Mouse (Mus musculus): ENCODE measurements around the gene Phka2. TPM values are rescaled to one million over a fixed set of nuclear protein-coding genes. Genes with fewer than 3 reads are reported as not detected.

The Phka2 gene
- polyA plus RNA-seq (2012): 0.41 and 0.62 TPM in 2 replicates

GRCm38 (mm10) chrX:160502048-160503041, at the start of gene Phka2:
TSS of gene Phka2 (plus strand) at chrX:160502166.
- H3K27me3 ChIP-seq (ENCODE audit: control insufficient read depth): no peaks in the 10 kb centered on the region; the same call in 1 of the 2 replicates
- peaks cover 4% of the 10 kb centered on the region for H3K9me3 ChIP-seq (ENCODE audit: control insufficient read depth, low read length)
- TF ChIP-seq TAL1 (IDR thresholded peaks at IDR 0.05; ENCODE audit: low read length): no peak
- TF ChIP-seq GATA1 (IDR thresholded peaks at IDR 0.05; ENCODE audit: low read length): no peak
- H3K4me1 ChIP-seq (ENCODE audit: control insufficient read depth): peaks cover 13% of the 10 kb centered on the region
- peaks cover 3% of the 10 kb centered on the region for H3K36me3 ChIP-seq (ENCODE audit: control insufficient read depth)
- peak within 1 kb of the TSS; percentile 88 for H3K4me3 ChIP-seq (replicated peaks)

- Histone ChIP-seq H3K27me3 (ENCODE audit: control insufficient read depth) (no peaks in the 10 kb centered on the region), H3K4me3 (replicated peaks) (no peak overlapping the region), H3K9me3 (ENCODE audit: control insufficient read depth, low read length) (no peaks in the 10 kb centered on the region), H3K4me1 (ENCODE audit: control insufficient read depth) (no peaks in the 10 kb centered on the region), H3K36me3 (ENCODE audit: control insufficient read depth) (no peaks in the 10 kb centered on the region)
- TF ChIP-seq TAL1 (IDR thresholded peaks at IDR 0.05; ENCODE audit: low read length): no peak
- no peak for TF ChIP-seq GATA1 (IDR thresholded peaks at IDR 0.05; ENCODE audit: low read length)
Measured at GRCm38 (mm10) chrX:160455686-160456085, 46.3 kb upstream of the Phka2 start.

- Histone ChIP-seq H3K27me3 (ENCODE audit: control insufficient read depth) (no peaks in the 10 kb centered on the region), H3K4me1 (ENCODE audit: control insufficient read depth) (no peaks in the 10 kb centered on the region), H3K9me3 (ENCODE audit: control insufficient read depth, low read length) (no peaks in the 10 kb centered on the region), H3K36me3 (ENCODE audit: control insufficient read depth) (no peaks in the 10 kb centered on the region), H3K4me3 (replicated peaks) (no peak overlapping the region)
- no peak for TF ChIP-seq TAL1 (IDR thresholded peaks at IDR 0.05; ENCODE audit: low read length)
- no peak for TF ChIP-seq GATA1 (IDR thresholded peaks at IDR 0.05; ENCODE audit: low read length)
Measured at GRCm38 (mm10) chrX:160471257-160471786, 30.6 kb upstream of the Phka2 start.

GRCm38 (mm10) chrX:160489784-160490183, 12.2 kb upstream of the Phka2 start:
- Histone ChIP-seq H3K9me3 (ENCODE audit: control insufficient read depth, low read length) (no peaks in the 10 kb centered on the region), H3K4me1 (ENCODE audit: control insufficient read depth) (no peaks in the 10 kb centered on the region)

GRCm38 (mm10) chrX:160494333-160494732, 7.6 kb upstream of the Phka2 start:
- no peak for TF ChIP-seq TAL1 (IDR thresholded peaks at IDR 0.05; ENCODE audit: low read length)
- TF ChIP-seq GATA1 (IDR thresholded peaks at IDR 0.05; ENCODE audit: low read length): no peak
- peaks cover 7% of the 10 kb centered on the region for H3K4me1 ChIP-seq (ENCODE audit: control insufficient read depth)
- no peaks in the 10 kb centered on the region for H3K36me3 ChIP-seq (ENCODE audit: control insufficient read depth)
- no peak overlapping the region for H3K4me3 ChIP-seq (replicated peaks)
- H3K27me3 ChIP-seq (ENCODE audit: control insufficient read depth): no peaks in the 10 kb centered on the region
- no peaks in the 10 kb centered on the region for H3K9me3 ChIP-seq (ENCODE audit: control insufficient read depth, low read length)

More at GRCm38 (mm10) chrX:160489784-160490183, 12.2 kb upstream of the Phka2 start:
- no peaks in the 10 kb centered on the region for H3K27me3 ChIP-seq (ENCODE audit: control insufficient read depth)
- H3K36me3 ChIP-seq (ENCODE audit: control insufficient read depth): no peaks in the 10 kb centered on the region
- no peak for TF ChIP-seq GATA1 (IDR thresholded peaks at IDR 0.05; ENCODE audit: low read length)
- no peak for TF ChIP-seq TAL1 (IDR thresholded peaks at IDR 0.05; ENCODE audit: low read length)
- H3K4me3 ChIP-seq (replicated peaks): no peak overlapping the region

GRCm38 (mm10) chrX:160494921-160495320, 7.0 kb upstream of the Phka2 start:
- H3K27me3 ChIP-seq (ENCODE audit: control insufficient read depth): no peaks in the 10 kb centered on the region
- TF ChIP-seq GATA1 (IDR thresholded peaks at IDR 0.05; ENCODE audit: low read length): no peak
- TF ChIP-seq TAL1 (IDR thresholded peaks at IDR 0.05; ENCODE audit: low read length): no peak
- H3K9me3 ChIP-seq (ENCODE audit: control insufficient read depth, low read length): no peaks in the 10 kb centered on the region
- H3K36me3 ChIP-seq (ENCODE audit: control insufficient read depth): no peaks in the 10 kb centered on the region
- no peak overlapping the region for H3K4me3 ChIP-seq (replicated peaks)
- H3K4me1 ChIP-seq (ENCODE audit: control insufficient read depth): peaks cover 7% of the 10 kb centered on the region

- TF ChIP-seq GATA1 (IDR thresholded peaks at IDR 0.05; ENCODE audit: low read length) (no peak), TAL1 (IDR thresholded peaks at IDR 0.05; ENCODE audit: low read length) (no peak)
- no peak overlapping the region for H3K4me3 ChIP-seq (replicated peaks)
Measured at GRCm38 (mm10) chrX:160496473-160496872, 5.5 kb upstream of the Phka2 start.

GRCm38 (mm10) chrX:160501095-160501494, 871 bp upstream of the Phka2 start:
- H3K36me3 ChIP-seq (ENCODE audit: control insufficient read depth): no peaks in the 10 kb centered on the region
- TF ChIP-seq GATA1 (IDR thresholded peaks at IDR 0.05; ENCODE audit: low read length) (no peak), TAL1 (IDR thresholded peaks at IDR 0.05; ENCODE audit: low read length) (no peak)
- H3K27me3 ChIP-seq (ENCODE audit: control insufficient read depth): no peaks in the 10 kb centered on the region; the same call in 1 of the 2 replicates
- H3K4me1 ChIP-seq (ENCODE audit: control insufficient read depth): peaks cover 20% of the 10 kb centered on the region
- H3K4me3 ChIP-seq (replicated peaks): no peak overlapping the region
- peaks cover 4% of the 10 kb centered on the region for H3K9me3 ChIP-seq (ENCODE audit: control insufficient read depth, low read length)

More at GRCm38 (mm10) chrX:160496473-160496872, 5.5 kb upstream of the Phka2 start:
- Histone ChIP-seq H3K4me1 (ENCODE audit: control insufficient read depth) (peaks cover 9% of the 10 kb centered on the region), H3K9me3 (ENCODE audit: control insufficient read depth, low read length) (no peaks in the 10 kb centered on the region), H3K27me3 (ENCODE audit: control insufficient read depth) (no peaks in the 10 kb centered on the region), H3K36me3 (ENCODE audit: control insufficient read depth) (no peaks in the 10 kb centered on the region)

- Histone ChIP-seq H3K4me3 (replicated peaks) (peak overlapping the region; percentile 88), H3K27me3 (ENCODE audit: control insufficient read depth) (no peaks in the 10 kb centered on the region; the same call in 1 of the 2 replicates), H3K9me3 (ENCODE audit: control insufficient read depth, low read length) (peaks cover 4% of the 10 kb centered on the region), H3K4me1 (ENCODE audit: control insufficient read depth) (peaks cover 16% of the 10 kb centered on the region), H3K36me3 (ENCODE audit: control insufficient read depth) (no peaks in the 10 kb centered on the region)
- TF ChIP-seq GATA1 (IDR thresholded peaks at IDR 0.05; ENCODE audit: low read length) (no peak), TAL1 (IDR thresholded peaks at IDR 0.05; ENCODE audit: low read length) (no peak)
Measured at GRCm38 (mm10) chrX:160501687-160502047, 299 bp upstream of the Phka2 start.
